Mouse (Mus musculus): ENCODE data around the gene Rasgrp3. TPM values are rescaled to one million over a fixed set of nuclear protein-coding genes. Genes with fewer than 3 reads are reported as not detected.

The Rasgrp3 gene
- polyA plus RNA-seq, 1 experiment from 2014 or later, result 5.5 TPM

GRCm38 (mm10) chr17:75521236-75521842, 85.6 kb downstream of the Rasgrp3 start:
- H3K4me2 ChIP-seq, result no peak overlapping the region
- H3K9ac ChIP-seq (ENCODE audit: low read length), result no peak overlapping the region
- H3K36me3 ChIP-seq (ENCODE audit: control insufficient read depth, insufficient read depth, low read length), result no peaks in the 10 kb centered on the region
- no peak overlapping the region for H3K27ac ChIP-seq (ENCODE audit: low read depth, low read length)
- no peak overlapping the region for H3K4me3 ChIP-seq (ENCODE audit: low read depth, low read length)
- no peak for DNase-seq (ENCODE audit: low spot score, missing footprints)
- 13% methylated on average over 6 of the region's 6 CpGs for WGBS
- H3K27me3 ChIP-seq (ENCODE audit: control insufficient read depth, insufficient read depth, low read length), result no peaks in the 10 kb centered on the region
- H3K9me3 ChIP-seq (ENCODE audit: control insufficient read depth, low read length), result no peaks in the 10 kb centered on the region
- H3K4me1 ChIP-seq (ENCODE audit: control insufficient read depth, insufficient read depth, low read length), result peaks cover 2% of the 10 kb centered on the region; the same call in 1 of the 2 replicates
- ATAC-seq (ENCODE audit: low FRiP score), result peak; percentile 51

GRCm38 (mm10) chr17:75522347-75523065, 86.8 kb downstream of the Rasgrp3 start:
- Histone ChIP-seq H3K4me2 (no peak overlapping the region), H3K27ac (ENCODE audit: low read depth, low read length) (no peak overlapping the region), H3K9ac (ENCODE audit: low read length) (no peak overlapping the region), H3K4me3 (ENCODE audit: low read depth, low read length) (no peak overlapping the region), H3K4me1 (ENCODE audit: control insufficient read depth, insufficient read depth, low read length) (peaks cover 2% of the 10 kb centered on the region; the same call in 1 of the 2 replicates), H3K36me3 (ENCODE audit: control insufficient read depth, insufficient read depth, low read length) (no peaks in the 10 kb centered on the region), H3K9me3 (ENCODE audit: control insufficient read depth, low read length) (no peaks in the 10 kb centered on the region), H3K27me3 (ENCODE audit: control insufficient read depth, insufficient read depth, low read length) (no peaks in the 10 kb centered on the region)
- DNase-seq (ENCODE audit: low spot score, missing footprints) (no peak), ATAC-seq (ENCODE audit: low FRiP score) (0 out of 2 replicates have a peak, but pooled peaks have one; percentile 35)
- WGBS, result 26% methylated on average over 9 of the region's 9 CpGs

DNA sequence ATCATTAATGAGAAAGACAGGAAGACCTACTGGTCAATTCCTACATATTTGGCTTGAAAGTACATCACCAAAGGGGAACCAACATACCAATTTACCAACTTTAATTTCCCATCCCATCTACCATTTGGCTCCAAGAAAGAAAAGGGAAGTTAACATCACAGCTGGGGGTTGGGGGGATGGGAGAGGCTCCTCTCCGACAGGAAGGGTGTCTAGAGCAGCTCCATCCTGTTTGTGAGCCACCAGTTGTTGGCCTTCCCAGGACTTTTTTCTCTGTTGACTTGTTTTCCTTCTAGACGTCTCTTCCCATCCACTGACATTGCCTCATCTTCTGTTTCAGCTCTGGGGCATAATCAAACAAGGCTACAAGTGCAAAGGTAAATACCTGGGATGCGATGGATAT, 88.1 kb downstream of the Rasgrp3 start:
- 64% methylated on average over 3 of the region's 3 CpGs for WGBS
- Histone ChIP-seq H3K27me3 (ENCODE audit: control insufficient read depth, insufficient read depth, low read length) (no peaks in the 10 kb centered on the region), H3K9ac (ENCODE audit: low read length) (no peak overlapping the region), H3K4me2 (no peak overlapping the region), H3K27ac (ENCODE audit: low read depth, low read length) (no peak overlapping the region), H3K4me3 (ENCODE audit: low read depth, low read length) (no peak overlapping the region), H3K4me1 (ENCODE audit: control insufficient read depth, insufficient read depth, low read length) (peaks cover 2% of the 10 kb centered on the region; the same call in 1 of the 2 replicates), H3K9me3 (ENCODE audit: control insufficient read depth, low read length) (no peaks in the 10 kb centered on the region), H3K36me3 (ENCODE audit: control insufficient read depth, insufficient read depth, low read length) (no peaks in the 10 kb centered on the region)
- no peak for ATAC-seq (ENCODE audit: low FRiP score)
- DNase-seq (ENCODE audit: low spot score, missing footprints), result no peak

DNA sequence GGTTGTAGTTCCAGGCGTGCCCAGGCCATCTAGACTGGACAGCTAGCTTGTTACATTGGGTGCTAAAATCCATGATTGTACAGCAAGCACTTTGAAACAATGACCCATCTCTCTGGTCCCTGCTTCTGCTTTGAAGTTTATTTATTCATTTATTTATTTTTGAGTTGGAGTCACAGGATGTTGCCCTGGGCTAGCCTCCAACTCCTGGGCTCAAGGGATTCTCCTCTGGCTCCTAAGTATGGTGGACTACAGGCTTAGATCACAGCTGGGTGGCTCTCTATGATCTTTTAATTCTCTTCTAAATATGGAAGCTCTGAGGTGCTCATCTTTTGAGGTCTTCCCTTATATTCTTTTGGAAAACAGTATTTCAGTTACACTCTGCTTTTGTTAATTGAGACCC, 90.7 kb downstream of the Rasgrp3 start:
- Histone ChIP-seq H3K27ac (ENCODE audit: low read depth, low read length) (no peak overlapping the region), H3K36me3 (ENCODE audit: control insufficient read depth, insufficient read depth, low read length) (no peaks in the 10 kb centered on the region), H3K4me3 (ENCODE audit: low read depth, low read length) (no peak overlapping the region), H3K4me1 (ENCODE audit: control insufficient read depth, insufficient read depth, low read length) (no peaks in the 10 kb centered on the region), H3K4me2 (no peak overlapping the region), H3K9ac (ENCODE audit: low read length) (no peak overlapping the region), H3K9me3 (ENCODE audit: control insufficient read depth, low read length) (0 out of 2 replicates have a peak, but pooled peaks cover 3% of the 10 kb centered on the region), H3K27me3 (ENCODE audit: control insufficient read depth, insufficient read depth, low read length) (no peaks in the 10 kb centered on the region)
- DNase-seq (ENCODE audit: low spot score, missing footprints) (no peak), ATAC-seq (ENCODE audit: low FRiP score) (no peak)
- 83% methylated on average over 1 of the region's 1 CpGs for WGBS

DNA sequence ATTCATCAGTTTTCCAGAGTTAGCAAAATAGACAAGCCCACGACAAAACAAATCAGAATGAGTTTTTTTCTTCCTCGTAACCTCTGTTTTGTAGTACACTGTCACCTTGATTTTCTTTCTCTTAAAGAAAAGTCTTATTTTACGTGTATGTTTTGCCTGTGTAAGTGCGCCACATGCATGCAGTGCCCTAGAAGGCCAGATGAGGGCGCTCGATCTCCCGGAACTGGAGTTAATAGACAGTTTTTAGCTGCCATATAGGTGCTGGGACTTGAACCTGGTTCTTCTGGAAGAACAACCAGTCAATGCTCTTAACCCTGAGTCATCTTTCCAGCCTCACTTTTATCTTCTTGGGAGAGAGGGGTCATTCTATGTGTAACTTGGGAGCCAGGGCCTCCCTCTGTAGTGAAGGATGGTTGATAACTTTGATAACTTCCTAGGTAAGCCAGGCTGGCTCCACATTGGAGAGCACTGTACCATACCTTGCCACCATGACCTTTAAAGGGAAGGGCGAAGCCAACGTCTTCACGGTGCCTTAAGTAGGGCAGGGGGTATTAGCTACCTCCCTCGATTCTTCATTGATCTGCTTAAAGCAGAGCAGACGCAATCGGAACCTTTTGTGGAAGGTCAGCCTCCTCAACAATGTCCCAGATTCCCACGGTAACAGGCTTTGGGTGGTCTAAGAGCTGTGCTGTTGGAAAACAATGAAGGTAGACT, 93.7 kb downstream of the Rasgrp3 start:
- Histone ChIP-seq H3K9me3 (ENCODE audit: control insufficient read depth, low read length) (0 out of 2 replicates have a peak, but pooled peaks cover 3% of the 10 kb centered on the region), H3K4me2 (no peak overlapping the region), H3K9ac (ENCODE audit: low read length) (no peak overlapping the region), H3K4me3 (ENCODE audit: low read depth, low read length) (no peak overlapping the region), H3K27me3 (ENCODE audit: control insufficient read depth, insufficient read depth, low read length) (no peaks in the 10 kb centered on the region), H3K4me1 (ENCODE audit: control insufficient read depth, insufficient read depth, low read length) (no peaks in the 10 kb centered on the region), H3K27ac (ENCODE audit: low read depth, low read length) (no peak overlapping the region), H3K36me3 (ENCODE audit: control insufficient read depth, insufficient read depth, low read length) (no peaks in the 10 kb centered on the region)
- DNase-seq (ENCODE audit: low spot score, missing footprints) (no peak), ATAC-seq (ENCODE audit: low FRiP score) (no peak)
- WGBS, result 81% methylated on average over 14 of the region's 14 CpGs

DNA sequence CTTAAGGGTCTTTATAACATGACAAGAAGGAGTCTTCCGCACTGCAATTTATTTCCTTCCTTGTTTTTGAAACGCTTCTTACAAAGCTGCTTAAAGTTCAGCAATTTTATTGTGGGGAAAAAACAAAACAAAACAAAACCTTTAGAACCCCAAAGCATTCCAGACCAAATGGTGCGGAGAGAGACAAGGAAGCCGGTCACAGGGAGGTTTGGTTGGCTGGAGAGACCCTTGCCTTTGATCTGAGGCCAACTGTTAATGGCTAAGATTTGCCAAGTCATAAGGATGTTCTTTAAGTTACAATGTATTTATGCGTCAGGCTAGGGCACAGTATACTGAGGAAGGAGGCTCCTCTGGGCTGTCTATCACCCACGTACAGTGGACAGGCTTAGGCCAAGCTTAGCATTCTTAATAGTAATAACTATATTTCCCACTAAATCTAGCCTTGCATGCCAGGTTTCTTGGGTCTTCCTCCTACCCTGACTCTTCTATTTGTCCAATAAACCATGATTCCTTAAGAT, 96.8 kb downstream of the Rasgrp3 start:
- Histone ChIP-seq H3K4me2 (no peak overlapping the region), H3K9ac (ENCODE audit: low read length) (no peak overlapping the region), H3K27me3 (ENCODE audit: control insufficient read depth, insufficient read depth, low read length) (no peaks in the 10 kb centered on the region), H3K36me3 (ENCODE audit: control insufficient read depth, insufficient read depth, low read length) (no peaks in the 10 kb centered on the region), H3K9me3 (ENCODE audit: control insufficient read depth, low read length) (0 out of 2 replicates have a peak, but pooled peaks cover 3% of the 10 kb centered on the region), H3K27ac (ENCODE audit: low read depth, low read length) (no peak overlapping the region), H3K4me1 (ENCODE audit: control insufficient read depth, insufficient read depth, low read length) (no peaks in the 10 kb centered on the region), H3K4me3 (ENCODE audit: low read depth, low read length) (no peak overlapping the region)
- DNase-seq (ENCODE audit: low spot score, missing footprints) (no peak), ATAC-seq (ENCODE audit: low FRiP score) (no peak)
- WGBS, result 92% methylated on average over 6 of the region's 6 CpGs

DNA sequence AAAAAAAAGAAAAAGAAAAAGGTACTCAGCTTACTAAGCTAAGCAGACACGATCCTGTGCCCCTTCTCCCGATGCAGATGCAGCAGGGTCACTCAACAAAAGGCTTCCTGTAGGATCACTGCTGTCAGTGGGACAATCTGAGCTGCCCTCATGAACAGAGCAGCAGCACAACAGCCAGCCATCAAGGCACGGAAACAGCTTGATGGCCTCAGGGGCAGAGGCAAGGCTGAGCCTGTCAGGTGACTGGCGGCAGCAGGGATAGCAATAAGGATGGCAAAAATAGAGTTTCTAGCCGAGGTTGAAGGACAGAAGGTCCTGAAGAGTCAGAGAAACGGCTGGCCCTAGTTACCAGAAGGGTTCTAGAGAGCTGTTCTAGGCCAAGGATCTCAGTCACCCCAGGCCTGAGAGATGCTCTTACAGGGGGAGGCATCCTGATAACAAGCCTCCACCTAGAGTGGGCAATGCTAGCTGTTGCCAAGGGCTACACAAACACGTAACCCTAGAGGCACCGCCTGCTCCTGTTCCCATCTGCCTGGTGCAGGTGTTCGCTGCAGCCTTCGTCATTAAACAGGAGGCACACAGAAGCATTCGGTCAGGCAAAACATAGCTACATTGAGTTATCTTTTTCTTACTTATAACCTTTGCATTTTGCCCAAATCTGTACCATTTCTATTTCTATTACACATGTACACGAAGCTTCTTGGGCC, 98.8 kb downstream of the Rasgrp3 start:
- DNase-seq (ENCODE audit: low spot score, missing footprints) (no peak), ATAC-seq (ENCODE audit: low FRiP score) (no peak)
- Histone ChIP-seq H3K4me3 (ENCODE audit: low read depth, low read length) (no peak overlapping the region), H3K27me3 (ENCODE audit: control insufficient read depth, insufficient read depth, low read length) (no peaks in the 10 kb centered on the region), H3K4me1 (ENCODE audit: control insufficient read depth, insufficient read depth, low read length) (no peaks in the 10 kb centered on the region), H3K9ac (ENCODE audit: low read length) (no peak overlapping the region), H3K27ac (ENCODE audit: low read depth, low read length) (no peak overlapping the region), H3K4me2 (no peak overlapping the region), H3K36me3 (ENCODE audit: control insufficient read depth, insufficient read depth, low read length) (no peaks in the 10 kb centered on the region; the same call in 1 of the 2 replicates), H3K9me3 (ENCODE audit: control insufficient read depth, low read length) (0 out of 2 replicates have a peak, but pooled peaks cover under 1% of the 10 kb centered on the region)
- 84% methylated on average over 12 of the region's 12 CpGs for WGBS

- 95% methylated on average over 4 of the region's 4 CpGs for WGBS
- no peak overlapping the region for H3K4me2 ChIP-seq
Measured at GRCm38 (mm10) chr17:75535612-75536011, 99.9 kb downstream of the Rasgrp3 start.

More at GRCm38 (mm10) chr17:75535612-75536011, 99.9 kb downstream of the Rasgrp3 start:
- Histone ChIP-seq H3K4me3 (ENCODE audit: low read depth, low read length) (no peak overlapping the region), H3K9me3 (ENCODE audit: control insufficient read depth, low read length) (no peaks in the 10 kb centered on the region), H3K36me3 (ENCODE audit: control insufficient read depth, insufficient read depth, low read length) (no peaks in the 10 kb centered on the region; the same call in 1 of the 2 replicates), H3K9ac (ENCODE audit: low read length) (no peak overlapping the region), H3K4me1 (ENCODE audit: control insufficient read depth, insufficient read depth, low read length) (no peaks in the 10 kb centered on the region), H3K27me3 (ENCODE audit: control insufficient read depth, insufficient read depth, low read length) (no peaks in the 10 kb centered on the region), H3K27ac (ENCODE audit: low read depth, low read length) (no peak overlapping the region)
- ATAC-seq (ENCODE audit: low FRiP score) (no peak), DNase-seq (ENCODE audit: low spot score, missing footprints) (no peak)
